Mouse (Mus musculus) thymus, adult 2 months (tissue): Measurements from ENCODE around the gene Trpd52l3.

Experiments
- CTCF ChIP-seq: fragments of 200-500 bp; IDR thresholded peaks from 2 replicates; pipeline ENCODE4 v1.5.1; 2012; ENCODE audit warnings: mild to moderate bottlenecking, control low read depth, low read length, moderate library complexity, borderline replicate concordance; ENCODE audit not compliant: control insufficient read depth, poor library complexity, insufficient read depth; ENCODE audit errors: extremely low read depth
- POLR2A ChIP-seq: fragments of 200-500 bp; IDR thresholded peaks from 2 replicates; pipeline ENCODE4 v1.6.1; 2012; ENCODE audit warnings: mild to moderate bottlenecking, low read length, control low read depth, moderate library complexity; ENCODE audit not compliant: control insufficient read depth, poor library complexity, insufficient read depth; ENCODE audit errors: extremely low read depth

- no peak for TF ChIP-seq CTCF
- no peak for TF ChIP-seq POLR2A
Observed at GRCm38 (mm10) chr19:29986464-29987091, 17.0 kb upstream of the Trpd52l3 start.
